Mouse (Mus musculus) embryonic fibroblast, embryonic 13.5 days (primary cell): ENCODE results near the gene Tmem167.

Source experiments
- CTCF ChIP-seq: IDR thresholded peaks from 2 replicates; pipeline ENCODE4 v1.5.1; 2011; ENCODE audit warnings: mild to moderate bottlenecking, control low read depth, low read length, moderate library complexity, borderline replicate concordance; ENCODE audit not compliant: insufficient read depth
- POLR2A ChIP-seq: IDR thresholded peaks from 2 replicates; pipeline ENCODE4 v1.6.1; 2011; ENCODE audit warnings: low read depth, mild to moderate bottlenecking, control low read depth, low read length, moderate library complexity

GRCm38 (mm10) chr13:90164147-90164546 is 75.2 kb downstream of the Tmem167 start:
- no peak for TF ChIP-seq POLR2A
- TF ChIP-seq CTCF: no peak
